Mouse (Mus musculus): ENCODE data around the gene Cyfip1.
"Not testable (repeated sequence)": the region's sequence is repeated elsewhere in the genome, so short reads cannot be mapped to it uniquely, and the experiment has no call there.

Cyfip1 gene

DNA sequence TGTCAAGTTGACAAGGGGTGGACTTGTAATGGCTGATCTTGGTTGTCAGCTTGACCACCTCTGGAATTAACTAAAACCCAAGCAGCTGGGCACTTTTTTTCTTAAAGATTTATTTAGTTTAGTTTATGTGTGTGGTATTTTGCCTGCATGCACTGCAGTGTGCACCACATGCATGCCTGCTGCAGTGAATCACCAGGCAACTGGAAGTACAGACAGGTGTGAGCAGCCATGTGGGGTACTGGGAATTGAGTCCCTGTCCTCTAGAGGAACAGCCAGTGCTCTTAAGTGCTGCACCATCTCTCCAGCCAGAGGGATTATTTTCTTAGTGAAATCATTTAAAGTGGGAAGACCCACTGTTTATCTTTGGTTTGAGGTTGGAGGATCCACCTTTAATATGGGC is 23.5 kb downstream of the Cyfip1 start:
- no peak for DNase-seq (ENCODE audit: low spot score)

- DNase-seq (ENCODE audit: low spot score): no peak
Observed at GRCm38 (mm10) chr7:55865750-55866416, 24.3 kb downstream of the Cyfip1 start.

DNA sequence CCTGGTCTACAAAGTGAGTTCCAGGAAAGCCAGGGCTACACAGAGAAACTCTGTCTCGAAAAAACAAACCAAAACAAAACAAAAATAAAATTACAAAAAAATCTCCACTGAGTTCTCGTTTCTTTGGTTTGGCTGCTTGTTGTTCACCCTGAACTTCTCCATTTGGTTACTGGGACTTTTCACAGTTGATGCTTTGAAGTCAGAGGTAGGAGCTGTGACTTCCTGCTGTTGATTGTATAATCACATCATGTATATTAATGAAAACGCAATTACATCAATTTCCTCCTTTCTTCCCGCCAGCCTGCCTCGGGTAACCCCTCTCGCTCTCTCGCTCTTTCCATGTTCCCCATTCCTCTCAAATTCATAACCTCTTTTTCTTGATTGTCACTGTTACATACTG is 26.7 kb downstream of the Cyfip1 start:
- peak; percentile 5 for DNase-seq (ENCODE audit: low spot score)

DNA sequence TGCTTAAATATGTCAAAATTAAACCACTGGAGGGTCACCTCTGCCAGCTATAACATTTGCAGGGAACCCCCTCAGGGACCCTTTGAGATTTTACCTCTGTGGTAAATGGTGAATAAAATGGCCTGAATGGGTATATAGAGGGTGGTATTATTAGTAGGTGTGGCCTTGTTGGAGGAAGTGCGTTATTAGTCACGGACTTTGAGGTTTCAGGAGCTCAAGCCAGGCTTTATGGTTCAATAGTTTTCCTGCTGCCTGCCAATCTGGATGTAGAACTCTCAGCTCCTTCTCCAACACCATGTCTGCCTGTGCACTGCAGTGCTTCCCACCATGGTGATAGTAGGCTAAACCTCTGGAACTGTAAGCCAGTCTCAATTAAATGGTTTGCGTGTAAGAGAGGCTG is 27.7 kb downstream of the Cyfip1 start:
- no peak for DNase-seq (ENCODE audit: low spot score)

DNA sequence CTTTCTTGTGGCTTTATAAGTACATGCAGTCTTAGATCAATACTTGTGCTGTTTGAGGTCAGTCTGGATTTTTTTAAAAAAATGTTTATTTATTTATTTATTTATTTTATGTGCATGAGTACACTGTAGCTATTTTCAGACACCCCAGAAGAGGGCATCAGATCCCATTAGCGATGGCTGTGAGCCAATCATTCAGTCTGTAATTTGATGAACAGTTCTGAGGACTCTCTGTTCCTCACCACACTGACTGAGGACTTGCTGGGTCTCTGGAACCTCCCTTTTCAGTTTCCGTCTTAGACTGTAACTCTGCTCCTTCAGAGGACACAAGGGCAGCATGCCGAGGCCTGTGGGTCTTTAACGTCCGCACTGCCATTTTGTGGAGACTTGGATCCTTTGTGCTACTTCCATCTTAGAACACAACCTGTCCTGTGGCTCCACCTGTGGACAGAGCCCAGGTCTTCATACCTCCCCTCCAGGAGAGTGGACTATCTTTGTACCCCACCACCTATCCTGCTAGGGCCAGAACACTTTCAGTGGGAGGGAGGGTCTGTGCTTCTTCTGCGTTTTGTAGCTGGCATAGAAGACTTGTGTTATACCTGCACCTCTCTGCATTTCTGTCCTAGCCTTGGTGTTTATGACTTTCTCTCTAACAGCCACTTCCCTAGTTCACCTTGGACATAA is 28.9 kb downstream of the Cyfip1 start:
- DNase-seq (ENCODE audit: low spot score): peak; percentile 19

- no peak for DNase-seq (ENCODE audit: low spot score)
Observed at GRCm38 (mm10) chr7:55871476-55871875, 29.9 kb downstream of the Cyfip1 start.

DNA sequence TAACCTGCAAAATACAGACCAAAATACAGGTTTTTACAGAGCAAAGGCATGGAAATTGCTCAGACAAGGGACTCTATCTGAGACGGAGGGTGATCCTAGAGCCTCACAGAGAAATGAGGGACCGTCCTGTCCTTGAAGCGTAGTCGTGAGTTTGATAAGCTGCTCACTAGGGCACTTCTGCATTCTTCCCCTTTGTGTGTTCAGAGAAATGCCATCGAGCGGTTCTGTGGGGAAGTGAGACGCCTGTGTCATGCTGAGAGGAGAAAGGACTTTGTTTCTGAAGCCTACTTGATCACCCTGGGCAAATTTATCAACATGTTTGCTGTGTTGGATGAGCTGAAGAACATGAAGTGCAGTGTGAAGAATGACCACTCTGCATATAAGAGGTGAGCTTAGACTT is 33.2 kb downstream of the Cyfip1 start:
- DNase-seq (ENCODE audit: low spot score): no peak

- DNase-seq (ENCODE audit: low spot score): peak; percentile 54
Observed at GRCm38 (mm10) chr7:55877721-55878120, 36.2 kb downstream of the Cyfip1 start.

GRCm38 (mm10) chr7:55880882-55881281 is 39.3 kb downstream of the Cyfip1 start:
- no peak for DNase-seq (ENCODE audit: low spot score)

DNA sequence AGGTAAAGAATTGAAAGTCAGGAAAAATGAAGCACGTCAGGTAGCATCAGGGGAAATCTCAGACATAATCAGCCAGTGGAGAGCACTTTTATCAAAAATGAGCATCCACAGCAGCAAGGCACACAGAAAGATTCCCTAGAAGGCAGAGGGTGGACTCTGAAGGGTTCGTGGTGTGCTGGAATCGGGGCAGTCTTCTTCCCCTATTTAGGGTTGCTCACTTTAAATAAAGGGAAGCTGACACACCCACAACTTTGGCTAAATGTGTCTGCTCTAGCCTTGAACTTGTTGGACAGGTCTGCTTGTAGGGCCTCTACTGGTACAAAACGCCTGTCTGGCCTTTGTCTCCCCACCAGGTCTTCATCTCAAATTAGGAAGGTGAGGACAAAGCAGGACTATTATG is 47.1 kb downstream of the Cyfip1 start:
- DNase-seq (ENCODE audit: low spot score): no peak

DNA sequence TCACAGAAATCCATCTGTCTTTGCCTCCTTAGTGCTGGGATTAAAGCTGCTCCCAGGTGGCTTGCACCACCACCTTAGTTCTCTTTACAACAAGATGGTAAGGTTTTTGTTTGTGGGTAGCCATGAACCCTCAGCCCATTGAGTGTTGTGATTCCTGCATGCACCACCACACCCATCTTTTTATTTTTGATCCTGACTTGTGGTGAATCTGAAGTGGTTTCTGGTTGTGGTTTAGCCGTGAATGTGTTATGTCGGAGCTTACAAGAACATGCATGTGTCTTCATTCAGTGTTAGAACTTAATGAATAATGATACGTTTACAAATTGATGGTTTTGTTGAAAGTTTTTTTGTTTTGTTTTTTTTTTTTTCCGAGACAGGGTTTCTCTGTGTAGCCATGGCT is 48.5 kb downstream of the Cyfip1 start:
- no peak for DNase-seq (ENCODE audit: low spot score)

GRCm38 (mm10) chr7:55890731-55891130 is 49.2 kb downstream of the Cyfip1 start:
- no peak for DNase-seq (ENCODE audit: low spot score)

DNA sequence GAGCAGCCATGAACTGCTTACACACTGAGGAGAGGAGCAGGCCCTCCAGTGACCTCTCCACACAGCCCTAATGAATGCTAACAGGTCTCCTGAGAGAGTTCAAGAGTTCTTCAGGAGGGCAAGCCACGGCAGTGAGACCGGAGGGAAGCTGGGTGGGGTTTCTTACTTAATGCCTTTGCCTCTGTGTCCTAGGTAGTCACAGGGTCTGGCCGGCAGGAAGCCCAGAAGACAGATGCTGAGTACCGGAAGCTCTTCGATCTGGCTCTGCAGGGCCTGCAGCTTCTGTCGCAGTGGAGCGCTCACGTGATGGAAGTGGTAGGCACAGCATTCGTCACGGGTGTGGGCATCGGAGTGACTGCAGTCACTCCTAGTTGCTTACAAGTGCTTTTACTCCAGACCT is 50.3 kb downstream of the Cyfip1 start:
- DNase-seq (ENCODE audit: low spot score): peak; percentile 67

GRCm38 (mm10) chr7:55903766-55904165 is 62.2 kb downstream of the Cyfip1 start:
- DNase-seq (ENCODE audit: low spot score): no peak

DNA sequence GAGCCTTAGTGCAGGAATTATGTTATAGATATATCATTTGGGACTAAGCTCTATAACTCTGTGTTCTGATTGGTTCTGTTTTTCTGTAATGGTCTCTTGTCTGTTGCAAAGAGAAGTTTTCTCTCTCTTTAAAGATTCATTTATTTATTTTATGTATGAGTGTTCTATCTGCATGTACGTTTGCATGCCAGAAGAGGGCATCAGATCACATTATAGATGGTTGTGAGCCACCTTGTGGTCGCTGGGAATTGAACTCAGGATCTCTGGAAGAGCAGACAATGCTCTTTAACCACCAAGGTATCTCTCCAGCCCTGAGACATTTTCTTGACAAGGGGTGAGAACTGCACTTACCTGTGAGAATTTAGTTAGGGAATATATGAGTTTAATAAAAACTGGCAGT is 63.9 kb downstream of the Cyfip1 start:
- no peak for DNase-seq (ENCODE audit: low spot score)

GRCm38 (mm10) chr7:55909519-55909918 is 68.0 kb downstream of the Cyfip1 start:
- no peak for DNase-seq (ENCODE audit: low spot score)

DNA sequence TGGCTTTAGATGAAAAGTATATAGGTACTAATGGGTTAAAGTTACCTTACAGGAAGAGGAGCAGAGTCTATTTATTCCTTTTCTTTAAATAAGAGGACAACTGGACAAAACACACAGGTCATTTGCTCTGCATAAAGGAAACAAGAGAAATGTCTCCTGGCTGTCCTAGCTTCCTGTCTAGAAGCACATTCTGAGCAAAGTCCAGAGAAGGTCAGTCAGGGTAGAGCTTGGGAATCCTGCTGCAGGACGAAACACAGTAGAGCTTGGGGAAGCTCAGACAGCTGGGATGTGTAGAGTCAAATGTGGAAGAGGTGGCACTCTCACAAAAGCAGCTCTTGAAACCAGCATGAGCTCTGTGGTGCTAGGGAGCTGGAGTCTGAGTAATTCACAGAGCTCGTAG is 68.8 kb downstream of the Cyfip1 start:
- no peak for DNase-seq (ENCODE audit: low spot score)

DNA sequence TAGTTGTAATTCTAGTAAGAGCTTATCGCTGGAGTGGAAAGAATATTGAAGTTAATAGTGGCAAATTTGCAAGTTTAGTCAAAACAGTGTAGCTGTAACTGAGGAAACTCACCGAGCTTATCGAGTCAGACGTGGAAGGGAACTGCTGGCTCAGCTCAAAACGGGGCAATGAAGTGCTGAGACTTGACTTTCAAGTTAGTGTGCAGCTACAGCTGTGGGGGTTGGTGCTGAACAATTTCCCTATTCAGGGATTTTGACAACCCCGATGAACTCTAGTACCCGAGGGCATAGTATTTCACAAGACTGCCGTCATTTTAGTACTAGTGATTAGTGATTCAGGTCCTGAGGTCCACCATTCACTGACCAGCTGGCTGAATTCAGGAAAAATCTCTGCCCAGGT is 69.8 kb downstream of the Cyfip1 start:
- DNase-seq (ENCODE audit: low spot score): no peak

- DNase-seq (ENCODE audit: low spot score): no peak
Observed at GRCm38 (mm10) chr7:55912118-55912517, 70.6 kb downstream of the Cyfip1 start.

DNA sequence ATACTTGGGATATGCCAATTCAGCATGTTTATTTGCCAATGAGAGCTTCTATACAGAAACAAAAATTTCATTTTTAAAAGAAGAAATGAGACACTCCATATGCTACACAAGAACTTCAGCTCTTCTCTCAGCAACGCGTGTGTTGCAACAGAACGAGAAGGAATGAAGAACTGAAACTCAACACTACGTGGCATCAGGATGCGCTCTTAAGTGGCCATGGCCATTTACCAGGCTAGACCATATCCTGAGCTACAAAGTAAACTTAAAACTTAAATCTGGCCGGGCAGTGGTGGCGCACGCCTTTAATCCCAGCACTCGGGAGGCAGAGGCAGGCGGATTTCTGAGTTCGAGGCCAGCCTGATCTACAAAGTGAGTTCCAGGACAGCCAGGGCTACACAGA is 76.8 kb downstream of the Cyfip1 start:
- not testable (repeated sequence) for DNase-seq (ENCODE audit: low spot score)

DNA sequence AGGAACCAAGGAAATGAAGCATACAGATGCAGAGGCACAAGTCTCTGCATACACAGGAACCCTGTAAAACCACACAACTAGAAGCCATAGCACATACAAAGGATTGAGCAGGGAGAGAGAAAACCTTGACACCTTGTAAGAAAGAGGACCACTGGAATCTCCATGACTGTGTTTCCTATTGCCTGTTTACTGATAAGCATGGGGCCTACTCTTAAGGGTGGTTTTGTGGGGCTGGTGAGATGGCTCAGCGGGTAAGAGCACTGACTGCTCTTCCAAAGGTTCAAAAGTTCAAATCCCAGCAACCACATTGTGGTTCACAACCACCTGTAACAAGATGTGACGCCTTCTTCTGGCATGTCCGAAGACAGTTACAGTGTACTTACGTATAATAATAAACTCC is 85.7 kb downstream of the Cyfip1 start:
- no peak for DNase-seq (ENCODE audit: low spot score)

- DNase-seq (ENCODE audit: low spot score): no peak
Observed at GRCm38 (mm10) chr7:55928649-55929048, 87.1 kb downstream of the Cyfip1 start.

GRCm38 (mm10) chr7:55935025-55935424 is 93.5 kb downstream of the Cyfip1 start:
- no peak for DNase-seq (ENCODE audit: low spot score)

DNA sequence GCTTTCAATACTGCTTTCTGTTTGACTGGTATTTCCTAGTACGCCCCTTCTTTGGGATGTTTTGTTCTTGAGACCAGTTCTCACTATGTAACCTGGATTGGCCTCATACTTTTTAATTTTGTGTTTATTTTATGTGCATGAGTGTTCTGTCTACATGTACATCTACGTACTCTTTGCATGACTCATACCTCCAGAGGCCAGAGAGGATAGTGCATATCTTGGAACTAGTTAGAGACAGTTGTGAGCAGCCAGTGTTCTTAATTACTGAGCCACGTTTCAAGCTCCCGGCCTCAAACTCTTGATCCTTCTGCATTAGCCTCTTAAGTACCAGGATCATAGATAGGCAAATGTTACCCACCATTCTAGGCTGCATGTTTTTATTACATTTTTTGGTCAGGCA is 96.8 kb downstream of the Cyfip1 start:
- no peak for DNase-seq (ENCODE audit: low spot score)
